Mouse (Mus musculus): ENCODE results near the gene B4galnt2. TPM values are rescaled to one million over a fixed set of nuclear protein-coding genes. Genes with fewer than 3 reads are reported as not detected.

B4galnt2 gene
- total and polyA plus RNA-seq, 3 experiments, result 0.34 to 1.9 (median 0.42) TPM

Other genes with a start within 250 kb of the B4galnt2 start
- gene Phb, start 247.9 kb downstream of the B4galnt2 start, total RNA-seq (2012; rRNA removed), result 512 and 606 TPM in 2 replicates
- gene Phb, start 247.9 kb downstream of the B4galnt2 start, total RNA-seq (2014; rRNA removed), result 699 and 784 TPM in 2 replicates
- 405 and 413 TPM in 2 replicates for gene Phb, start 247.9 kb downstream of the B4galnt2 start, polyA plus RNA-seq (2012; ENCODE audit: insufficient read length, low read depth)
- gene Zfp652, start 202.2 kb downstream of the B4galnt2 start, total RNA-seq (2012; rRNA removed), result 6.2 and 6.3 TPM in 2 replicates
- 3.0 and 3.5 TPM in 2 replicates for gene Zfp652, start 202.2 kb downstream of the B4galnt2 start, total RNA-seq (2014; rRNA removed)
- 9.4 and 9.8 TPM in 2 replicates for gene Zfp652, start 202.2 kb downstream of the B4galnt2 start, polyA plus RNA-seq (2012; ENCODE audit: insufficient read length, low read depth)
- 0.38 TPM in 2 replicates for gene B130006D01Rik, start 191.3 kb downstream of the B4galnt2 start, total RNA-seq (2012; rRNA removed)
- gene B130006D01Rik, start 191.3 kb downstream of the B4galnt2 start, total RNA-seq (2014; rRNA removed), result 0.15 and 0.23 TPM in 2 replicates
- 0.10 TPM in 1 of 2 replicates, not detected in the other for gene B130006D01Rik, start 191.3 kb downstream of the B4galnt2 start, polyA plus RNA-seq (2012; ENCODE audit: insufficient read length, low read depth)
- 0.46 and 1.3 TPM in 2 replicates for gene Phospho1, start 90.4 kb downstream of the B4galnt2 start, total RNA-seq (2012; rRNA removed)
- not detected in 2 replicates for gene Phospho1, start 90.4 kb downstream of the B4galnt2 start, total RNA-seq (2014; rRNA removed)
- 0.97 and 6.0 TPM in 2 replicates for gene Phospho1, start 90.4 kb downstream of the B4galnt2 start, polyA plus RNA-seq (2012; ENCODE audit: insufficient read length, low read depth)
- 133 and 143 TPM in 2 replicates for gene Gngt2, start 77.7 kb downstream of the B4galnt2 start, total RNA-seq (2012; rRNA removed)
- 157 and 162 TPM in 2 replicates for gene Gngt2, start 77.7 kb downstream of the B4galnt2 start, total RNA-seq (2014; rRNA removed)
- gene Gngt2, start 77.7 kb downstream of the B4galnt2 start, polyA plus RNA-seq (2012; ENCODE audit: insufficient read length, low read depth), result 136 and 140 TPM in 2 replicates
- gene Abi3, start 72.4 kb downstream of the B4galnt2 start, total RNA-seq (2012; rRNA removed), result 31.4 and 33.5 TPM in 2 replicates
- gene Abi3, start 72.4 kb downstream of the B4galnt2 start, total RNA-seq (2014; rRNA removed), result 24.4 and 25.9 TPM in 2 replicates
- 54.9 and 74.5 TPM in 2 replicates for gene Abi3, start 72.4 kb downstream of the B4galnt2 start, polyA plus RNA-seq (2012; ENCODE audit: insufficient read length, low read depth)
- under 0.01 TPM in 1 of 2 replicates, not detected in the other for gene Igf2bp1, start 91.0 kb upstream of the B4galnt2 start, total RNA-seq (2012; rRNA removed)
- gene Igf2bp1, start 91.0 kb upstream of the B4galnt2 start, total RNA-seq (2014; rRNA removed), result not detected in 2 replicates
- gene Igf2bp1, start 91.0 kb upstream of the B4galnt2 start, polyA plus RNA-seq (2012; ENCODE audit: insufficient read length, low read depth), result not detected in 2 replicates
- not detected in 2 replicates for gene Gip, start 109.7 kb upstream of the B4galnt2 start, total RNA-seq (2012; rRNA removed)
- not detected in 2 replicates for gene Gip, start 109.7 kb upstream of the B4galnt2 start, total RNA-seq (2014; rRNA removed)
- not detected in 2 replicates for gene Gip, start 109.7 kb upstream of the B4galnt2 start, polyA plus RNA-seq (2012; ENCODE audit: insufficient read length, low read depth)
- 113 and 133 TPM in 2 replicates for gene Snf8, start 120.0 kb upstream of the B4galnt2 start, total RNA-seq (2012; rRNA removed)
- gene Snf8, start 120.0 kb upstream of the B4galnt2 start, total RNA-seq (2014; rRNA removed), result 66.9 and 70.8 TPM in 2 replicates
- 199 and 208 TPM in 2 replicates for gene Snf8, start 120.0 kb upstream of the B4galnt2 start, polyA plus RNA-seq (2012; ENCODE audit: insufficient read length, low read depth)
- gene Ube2z, start 150.5 kb upstream of the B4galnt2 start, total RNA-seq (2012; rRNA removed), result 51.3 and 60.4 TPM in 2 replicates
- 62.1 and 64.2 TPM in 2 replicates for gene Ube2z, start 150.5 kb upstream of the B4galnt2 start, total RNA-seq (2014; rRNA removed)
- 66.0 and 67.8 TPM in 2 replicates for gene Ube2z, start 150.5 kb upstream of the B4galnt2 start, polyA plus RNA-seq (2012; ENCODE audit: insufficient read length, low read depth)
- gene Atp5g1, start 160.8 kb upstream of the B4galnt2 start, total RNA-seq (2012; rRNA removed), result 851 and 995 TPM in 2 replicates
- 669 and 778 TPM in 2 replicates for gene Atp5g1, start 160.8 kb upstream of the B4galnt2 start, total RNA-seq (2014; rRNA removed)
- gene Atp5g1, start 160.8 kb upstream of the B4galnt2 start, polyA plus RNA-seq (2012; ENCODE audit: insufficient read length, low read depth), result 788 and 969 TPM in 2 replicates
- not detected in 2 replicates for gene Calcoco2, start 197.1 kb upstream of the B4galnt2 start, total RNA-seq (2012; rRNA removed)
- not detected in 2 replicates for gene Calcoco2, start 197.1 kb upstream of the B4galnt2 start, total RNA-seq (2014; rRNA removed)
- not detected in 2 replicates for gene Calcoco2, start 197.1 kb upstream of the B4galnt2 start, polyA plus RNA-seq (2012; ENCODE audit: insufficient read length, low read depth)
- gene Ttll6, start 218.9 kb upstream of the B4galnt2 start, total RNA-seq (2012; rRNA removed), result not detected in 2 replicates
- not detected in 2 replicates for gene Ttll6, start 218.9 kb upstream of the B4galnt2 start, total RNA-seq (2014; rRNA removed)
- 0.09 TPM in 1 of 2 replicates, not detected in the other for gene Ttll6, start 218.9 kb upstream of the B4galnt2 start, polyA plus RNA-seq (2012; ENCODE audit: insufficient read length, low read depth)

All from CH12.LX (cell line).